Mouse (Mus musculus) limb, embryonic 12.5 days (tissue): ENCODE measurements around the gene Hoxa13. TPM values are rescaled to one million over a fixed set of nuclear protein-coding genes. Genes with fewer than 3 reads are reported as not detected.

ENCODE experiments used
- ATAC-seq: fragments of 200-750 bp; cut with Nextera tagmentation; 2 replicates; pipeline ENCODE4 v1.8.0; 2017; ENCODE audit warnings: low read depth, moderate TSS enrichment; ENCODE audit not compliant: insufficient number of reproducible peaks, insufficient read depth, low FRiP score, low TSS enrichment
- H3K27ac ChIP-seq: fragments of 300-500 bp; sonication (generic); 2 replicates; pipeline ENCODE4 v1.5.1; 2016; ENCODE audit warnings: mild to moderate bottlenecking, moderate library complexity
- H3K27me3 ChIP-seq: fragments of 300-500 bp; sonication (generic); 2 replicates; pipeline ENCODE4 v1.6.1; 2016; ENCODE audit warnings: mild to moderate bottlenecking, moderate library complexity
- H3K36me3 ChIP-seq: fragments of 300-500 bp; sonication (generic); 2 replicates; pipeline ENCODE4 v1.6.1; 2016; ENCODE audit warnings: mild to moderate bottlenecking, moderate library complexity
- H3K4me1 ChIP-seq: fragments of 300-500 bp; sonication (generic); replicated peaks from 2 replicates; pipeline ENCODE4 v1.6.1; 2016
- H3K4me2 ChIP-seq: fragments of 300-500 bp; sonication (generic); 2 replicates; pipeline ENCODE4 v1.6.1; 2016; ENCODE audit warnings: mild to moderate bottlenecking, moderate library complexity
- H3K4me3 ChIP-seq: fragments of 300-500 bp; sonication (generic); replicated peaks from 2 replicates; pipeline ENCODE4 v1.5.1; 2016; ENCODE audit warnings: mild to moderate bottlenecking
- H3K9ac ChIP-seq: fragments of 300-500 bp; sonication (generic); replicated peaks from 2 replicates; pipeline ENCODE4 v1.6.1; 2016; ENCODE audit warnings: mild to moderate bottlenecking, moderate library complexity
- H3K9me3 ChIP-seq: fragments of 300-500 bp; sonication (generic); 2 replicates; pipeline ENCODE4 v1.6.1; 2016; ENCODE audit warnings: mild to moderate bottlenecking, moderate library complexity
- WGBS: fragments of 180-500 bp; shearing (Covaris S2); methylation state at CpG from one replicate; pipeline ENCODE4 v1.1.7; 2016; 5-methylcytosine and 5-hydroxymethylcytosine counted together
- polyA plus RNA-seq: library from polyadenylated mRNA; unstranded; fragments of >200 nt; fragmentation: Nextera tagmentation; extraction: Ambion mirVana; gene quantifications from 2 replicates; pipeline ENCODE4 v1.2.1, GENCODE M21; 2016

Hoxa13 gene
- polyA plus RNA-seq, 1 experiment from 2014 or later: 34.1 TPM

DNA sequence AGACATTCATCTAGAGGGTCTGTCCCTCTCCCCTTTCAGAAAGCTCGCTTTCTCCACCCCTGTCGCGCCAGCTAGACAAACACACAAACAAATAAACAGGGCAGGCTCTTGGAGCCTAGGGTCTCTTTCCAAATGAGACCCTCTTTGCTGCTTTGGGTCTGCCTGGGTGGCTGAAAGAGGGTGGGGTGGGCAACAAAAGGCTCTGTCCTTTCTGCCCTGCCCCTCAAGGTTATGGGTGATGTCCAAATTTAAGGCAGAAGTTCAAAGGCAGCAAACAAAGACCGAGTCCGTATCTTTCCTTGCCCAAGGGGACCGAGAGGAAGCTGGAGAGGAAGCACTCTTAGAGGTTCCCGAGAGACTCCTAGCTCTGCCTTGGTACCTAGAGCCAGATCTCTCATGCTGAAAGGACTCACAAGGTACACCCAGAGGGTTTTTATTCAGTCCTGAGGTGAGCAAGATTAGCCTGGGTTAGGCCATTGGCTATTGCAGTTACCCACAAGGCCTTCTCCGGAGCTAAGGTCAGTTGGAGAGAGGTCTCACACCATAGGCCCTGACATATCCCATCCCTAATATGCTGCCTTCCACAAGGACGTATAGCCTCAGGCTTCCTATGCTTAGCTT is 19.6 kb downstream of the Hoxa13 start:
- Histone ChIP-seq H3K9ac (peak overlapping the region; percentile 100), H3K27ac (peak overlapping the region; percentile 100), H3K4me1 (peaks cover 46% of the 10 kb centered on the region), H3K9me3 (no peaks in the 10 kb centered on the region), H3K27me3 (peaks cover 4% of the 10 kb centered on the region), H3K4me3 (peak overlapping the region; percentile 99), H3K36me3 (peaks cover 4% of the 10 kb centered on the region; the same call in 1 of the 2 replicates), H3K4me2 (peak overlapping the region; percentile 96)
- 2% methylated on average over 9 of the region's 9 CpGs for WGBS
- ATAC-seq: peak; percentile 3; the same call in 1 of the 2 replicates

GRCm38 (mm10) chr6:52240389-52241000 is 20.2 kb downstream of the Hoxa13 start, which contains the start of gene Hoxa10:
TSS of gene Hoxa10 (minus strand) at chr6:52240854.
- H3K27ac ChIP-seq: peak within 1 kb of the TSS; percentile 100
- peak within 1 kb of the TSS; percentile 99 for H3K4me3 ChIP-seq
- peaks cover 3% of the 10 kb centered on the region; the same call in 1 of the 2 replicates for H3K27me3 ChIP-seq
- H3K4me2 ChIP-seq: peak within 1 kb of the TSS; percentile 96
- peaks cover 10% of the 10 kb centered on the region; the same call in 1 of the 2 replicates for H3K36me3 ChIP-seq
- H3K9me3 ChIP-seq: no peaks in the 10 kb centered on the region
- peaks cover 52% of the 10 kb centered on the region for H3K4me1 ChIP-seq
- peak; percentile 15; the same call in 1 of the 2 replicates for ATAC-seq
- under 1% methylated on average over 35 of the region's 35 CpGs for WGBS
- H3K9ac ChIP-seq: peak within 1 kb of the TSS; percentile 100

DNA sequence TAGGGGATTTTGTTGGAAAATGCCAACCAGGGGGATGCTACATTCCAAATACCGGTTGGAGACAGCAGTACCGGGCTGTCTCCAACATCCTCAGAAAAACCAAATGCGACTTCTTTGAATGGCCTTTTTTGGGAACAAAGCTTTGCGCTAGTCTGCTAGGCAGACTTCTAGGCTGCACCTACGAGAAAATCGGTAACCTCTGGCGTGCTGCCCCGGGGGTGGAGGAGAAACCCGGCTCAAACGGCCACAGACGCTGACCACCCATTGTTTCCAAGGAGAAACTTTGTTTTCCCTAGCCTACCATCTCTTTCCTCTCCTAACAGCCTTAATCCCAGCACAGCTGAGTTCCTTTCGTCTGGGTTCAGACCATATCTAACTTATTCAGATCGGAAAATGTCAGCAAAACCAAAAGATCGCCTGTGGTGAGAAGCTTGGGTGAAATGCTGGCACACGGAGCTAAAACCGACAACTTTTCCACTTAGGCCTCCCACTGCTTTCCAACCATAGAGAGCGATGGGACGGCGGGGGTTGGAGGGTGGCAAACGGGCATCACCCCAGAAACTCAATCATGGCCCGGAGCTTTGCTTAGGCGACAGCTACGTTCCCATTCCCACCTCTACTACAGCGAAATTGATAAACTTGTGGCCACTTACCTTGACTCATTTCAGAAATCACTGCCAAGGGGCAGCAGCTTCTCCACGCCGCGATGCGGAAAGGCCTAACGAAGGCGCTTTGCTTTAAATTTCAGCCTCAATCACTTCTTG is 20.9 kb downstream of the Hoxa13 start:
- H3K4me1 ChIP-seq: peaks cover 58% of the 10 kb centered on the region

DNA sequence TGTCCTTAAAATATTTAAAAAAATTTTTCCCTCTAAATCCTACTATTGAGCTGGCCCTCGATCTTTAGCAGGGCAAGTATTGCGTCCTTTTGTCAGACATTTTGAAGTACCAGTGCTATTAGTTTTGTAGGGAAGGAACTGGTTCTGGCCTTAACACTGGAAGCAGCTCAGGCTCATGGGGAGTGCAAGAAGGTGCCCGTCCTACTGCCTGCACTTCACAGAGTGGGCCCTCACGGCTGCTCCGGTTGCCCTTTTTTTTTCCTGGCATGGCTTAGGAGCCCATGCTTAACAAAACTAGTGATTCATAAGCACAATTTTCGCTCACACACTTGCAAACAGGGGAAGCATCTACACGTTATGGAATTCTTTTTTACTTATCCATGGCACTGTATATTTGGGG is 21.7 kb downstream of the Hoxa13 start:
- Histone ChIP-seq H3K4me2 (peak overlapping the region; percentile 96), H3K27me3 (peaks cover 3% of the 10 kb centered on the region; the same call in 1 of the 2 replicates)

More for the DNA sequence above, 20.9 kb downstream of the Hoxa13 start:
- H3K4me2 ChIP-seq: peak overlapping the region; percentile 96
- peak overlapping the region; percentile 100 for H3K9ac ChIP-seq
- H3K27ac ChIP-seq: peak overlapping the region; percentile 100
- WGBS: under 1% methylated on average over 30 of the region's 30 CpGs
- peak overlapping the region; percentile 99 for H3K4me3 ChIP-seq
- peaks cover 11% of the 10 kb centered on the region; the same call in 1 of the 2 replicates for H3K36me3 ChIP-seq
- H3K27me3 ChIP-seq: peaks cover 3% of the 10 kb centered on the region; the same call in 1 of the 2 replicates
- no peaks in the 10 kb centered on the region for H3K9me3 ChIP-seq
- ATAC-seq: no peak

GRCm38 (mm10) chr6:52238155-52238545 is 22.5 kb downstream of the Hoxa13 start:
- H3K27ac ChIP-seq: peak overlapping the region; percentile 100
- peaks cover 3% of the 10 kb centered on the region; the same call in 1 of the 2 replicates for H3K27me3 ChIP-seq
- H3K9me3 ChIP-seq: no peaks in the 10 kb centered on the region
- peaks cover 49% of the 10 kb centered on the region for H3K4me1 ChIP-seq
- peak overlapping the region; percentile 99 for H3K4me3 ChIP-seq
- no peak for ATAC-seq
- peak overlapping the region; percentile 100 for H3K9ac ChIP-seq
- WGBS: 4% methylated on average over 7 of the region's 7 CpGs
- peak overlapping the region; percentile 96 for H3K4me2 ChIP-seq
- H3K36me3 ChIP-seq: peaks cover 25% of the 10 kb centered on the region

More for the DNA sequence above, 21.7 kb downstream of the Hoxa13 start:
- Histone ChIP-seq H3K27ac (peak overlapping the region; percentile 100), H3K36me3 (peaks cover 16% of the 10 kb centered on the region), H3K9me3 (no peaks in the 10 kb centered on the region), H3K9ac (peak overlapping the region; percentile 100), H3K4me3 (peak overlapping the region; percentile 99), H3K4me1 (peaks cover 57% of the 10 kb centered on the region)
- ATAC-seq: no peak
- WGBS: 2% methylated on average over 7 of the region's 7 CpGs

DNA sequence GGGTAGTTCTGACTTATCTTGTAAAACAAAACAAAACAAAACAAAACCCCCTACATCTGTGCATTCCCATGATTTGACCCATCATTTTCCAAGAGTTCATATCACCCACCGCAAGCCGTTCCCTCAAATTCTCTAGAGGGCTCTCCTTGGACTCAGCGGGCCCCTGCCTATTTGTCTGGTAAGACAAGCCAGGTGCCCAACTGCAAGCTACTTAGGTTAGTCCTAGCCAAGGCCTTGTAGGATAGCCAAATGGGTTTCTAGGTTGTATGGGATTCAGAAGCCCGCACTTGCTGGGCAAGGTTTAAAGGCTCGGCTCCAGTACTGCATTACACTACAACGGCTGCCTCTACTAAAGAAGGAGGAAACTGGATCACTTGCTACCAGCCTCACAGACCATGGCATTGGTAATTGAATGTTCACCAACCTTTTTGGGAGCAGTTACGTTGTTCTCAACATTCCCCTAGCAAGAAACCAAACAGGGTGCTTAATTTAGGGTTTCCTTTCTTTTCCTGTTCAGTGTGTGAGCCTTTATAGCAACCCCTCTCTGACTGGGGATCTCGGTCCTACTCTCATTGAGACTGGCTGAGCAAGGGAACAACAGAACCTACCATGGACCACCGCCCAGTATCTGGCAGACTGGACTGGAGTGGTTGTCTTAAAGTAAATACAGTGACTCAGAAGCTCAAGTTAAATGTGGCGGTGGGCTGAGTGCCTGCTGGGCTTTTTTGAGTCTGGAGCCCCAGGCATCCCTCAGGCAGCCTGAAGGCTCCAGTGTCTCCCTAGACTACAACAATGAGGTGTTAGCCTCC is 23.1 kb downstream of the Hoxa13 start:
- H3K4me2 ChIP-seq: peak overlapping the region; percentile 96
- H3K4me1 ChIP-seq: peaks cover 43% of the 10 kb centered on the region
- peak overlapping the region; percentile 100 for H3K27ac ChIP-seq
- H3K36me3 ChIP-seq: peaks cover 31% of the 10 kb centered on the region
- WGBS: 4% methylated on average over 10 of the region's 10 CpGs
- H3K9ac ChIP-seq: peak overlapping the region; percentile 100
- H3K4me3 ChIP-seq: peak overlapping the region; percentile 99
- peaks cover 3% of the 10 kb centered on the region; the same call in 1 of the 2 replicates for H3K27me3 ChIP-seq
- H3K9me3 ChIP-seq: no peaks in the 10 kb centered on the region
- no peak for ATAC-seq

GRCm38 (mm10) chr6:52236806-52237205 is 23.9 kb downstream of the Hoxa13 start:
- peak overlapping the region; percentile 100 for H3K27ac ChIP-seq
- peak overlapping the region; percentile 99 for H3K4me3 ChIP-seq
- 8% methylated on average over 3 of the region's 3 CpGs for WGBS
- H3K9ac ChIP-seq: peak overlapping the region; percentile 100
- no peaks in the 10 kb centered on the region for H3K9me3 ChIP-seq
- H3K4me1 ChIP-seq: peaks cover 35% of the 10 kb centered on the region
- no peak for ATAC-seq
- peaks cover 3% of the 10 kb centered on the region; the same call in 1 of the 2 replicates for H3K27me3 ChIP-seq
- peak overlapping the region; percentile 96 for H3K4me2 ChIP-seq
- peaks cover 38% of the 10 kb centered on the region for H3K36me3 ChIP-seq

DNA sequence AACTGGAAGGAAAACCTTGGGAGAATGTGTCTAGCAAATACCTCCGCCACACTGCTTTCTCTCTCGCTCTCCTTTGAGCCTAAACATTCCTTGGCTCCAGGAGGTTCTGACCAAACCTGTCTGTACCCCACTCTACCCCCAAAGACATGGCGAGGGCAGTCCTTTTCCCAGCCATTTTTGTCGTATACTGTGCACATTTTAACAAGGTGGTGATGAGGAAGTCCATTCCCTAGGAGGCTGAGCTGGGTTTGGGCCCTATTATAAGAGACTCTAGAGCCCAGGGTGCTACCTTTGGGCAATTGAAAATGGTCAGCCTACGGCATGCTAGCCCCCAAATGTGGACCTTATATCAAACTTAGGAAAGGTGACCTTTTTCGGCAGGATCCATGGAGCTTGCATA is 24.8 kb downstream of the Hoxa13 start:
- H3K27me3 ChIP-seq: peaks cover 3% of the 10 kb centered on the region; the same call in 1 of the 2 replicates
- WGBS: 8% methylated on average over 6 of the region's 6 CpGs
- H3K9ac ChIP-seq: peak overlapping the region; percentile 100
- H3K4me1 ChIP-seq: peaks cover 26% of the 10 kb centered on the region
- peak overlapping the region; percentile 96 for H3K4me2 ChIP-seq
- H3K4me3 ChIP-seq: peak overlapping the region; percentile 99
- no peak for ATAC-seq
- no peaks in the 10 kb centered on the region for H3K9me3 ChIP-seq
- peak overlapping the region; percentile 100 for H3K27ac ChIP-seq
- H3K36me3 ChIP-seq: peaks cover 41% of the 10 kb centered on the region

DNA sequence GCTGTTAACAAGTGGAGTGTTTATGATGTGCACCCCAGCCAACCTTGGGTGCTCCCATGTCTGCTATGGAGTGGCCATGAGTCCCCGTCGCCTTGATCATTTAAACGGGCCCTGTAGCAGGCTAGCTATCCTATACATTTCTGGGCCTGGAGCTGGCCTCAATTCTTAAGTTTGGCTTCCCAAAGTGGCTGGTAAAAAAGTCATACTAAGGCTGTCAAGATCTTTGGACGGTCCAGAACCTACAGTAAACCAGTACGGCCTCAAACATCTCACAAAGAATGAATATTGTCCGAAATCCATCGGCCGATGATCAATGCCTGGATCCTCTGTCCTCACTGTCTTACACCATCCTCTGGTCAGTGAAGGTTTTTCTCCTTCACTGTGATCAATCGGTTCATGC is 25.4 kb downstream of the Hoxa13 start:
- Histone ChIP-seq H3K4me2 (peak overlapping the region; percentile 96), H3K9me3 (no peaks in the 10 kb centered on the region), H3K27ac (peak overlapping the region; percentile 100), H3K4me1 (peaks cover 24% of the 10 kb centered on the region), H3K36me3 (peaks cover 45% of the 10 kb centered on the region), H3K4me3 (peak overlapping the region; percentile 99), H3K27me3 (peaks cover 3% of the 10 kb centered on the region; the same call in 1 of the 2 replicates), H3K9ac (peak overlapping the region; percentile 100)
- 16% methylated on average over 9 of the region's 9 CpGs for WGBS
- peak; percentile 22; the same call in 1 of the 2 replicates for ATAC-seq

DNA sequence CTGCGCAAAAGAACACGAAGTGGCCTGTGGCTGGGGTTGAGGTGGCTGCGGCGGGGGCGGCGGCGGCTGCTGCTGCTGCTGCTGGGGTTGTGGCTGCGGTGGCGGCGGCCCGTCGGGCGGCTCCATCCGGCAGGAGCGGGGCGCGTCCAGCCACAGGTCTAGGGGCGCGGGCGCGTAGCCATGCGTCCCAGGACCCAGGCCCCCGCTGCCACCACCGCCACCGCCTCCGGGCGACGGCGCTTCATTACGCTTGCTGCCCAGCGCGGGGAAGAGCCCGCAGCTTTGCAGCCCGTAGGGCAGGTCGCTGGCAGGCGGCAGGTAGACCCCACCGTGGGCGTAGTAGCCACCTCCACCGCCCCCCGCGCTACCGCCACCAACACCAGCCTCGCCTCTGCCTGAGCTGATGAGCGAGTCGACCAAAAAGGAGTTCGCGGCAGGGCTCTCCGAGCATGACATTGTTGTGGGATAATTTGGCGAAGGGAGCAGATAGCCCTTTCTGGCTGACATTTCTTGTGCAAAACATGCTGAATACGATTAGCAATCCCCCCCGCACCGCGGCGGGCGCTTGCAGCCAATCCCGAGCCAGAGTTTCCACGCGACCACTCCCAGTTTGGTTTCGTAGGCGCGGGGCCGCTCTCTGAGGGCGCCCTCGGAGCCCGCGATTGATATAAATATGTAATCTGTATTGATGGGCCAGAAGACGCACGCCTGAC is 26.1 kb downstream of the Hoxa13 start:
- H3K27ac ChIP-seq: peak overlapping the region; percentile 100
- peak overlapping the region; percentile 96 for H3K4me2 ChIP-seq

More for the DNA sequence above, 26.1 kb downstream of the Hoxa13 start:
- WGBS: under 1% methylated on average over 68 of the region's 68 CpGs
- peak overlapping the region; percentile 99 for H3K4me3 ChIP-seq
- H3K4me1 ChIP-seq: peaks cover 24% of the 10 kb centered on the region
- H3K9ac ChIP-seq: peak overlapping the region; percentile 100
- peaks cover 51% of the 10 kb centered on the region for H3K36me3 ChIP-seq
- peaks cover 3% of the 10 kb centered on the region; the same call in 1 of the 2 replicates for H3K27me3 ChIP-seq
- ATAC-seq: peak; percentile 37
- no peaks in the 10 kb centered on the region for H3K9me3 ChIP-seq
